Mouse (Mus musculus) cerebellum, adult 2 months (tissue): ENCODE data around the gene Ak2. TPM values are rescaled to one million over a fixed set of nuclear protein-coding genes. Genes with fewer than 3 reads are reported as not detected.

Experiments
- DNase-seq, 2 experiments: peaks; one replicate each; pipeline ENCODE4 v3.0.0; 2021
- H3K27ac ChIP-seq: fragments of 200-500 bp; 2 replicates; pipeline ENCODE4 v1.5.1; 2012; ENCODE audit warnings: low read length, control low read depth, inconsistent platforms; ENCODE audit not compliant: insufficient read depth
- H3K27me3 ChIP-seq: fragments of 200-500 bp; 2 replicates; pipeline ENCODE4 v1.6.1; 2012; ENCODE audit warnings: inconsistent platforms, mild to moderate bottlenecking, low read length, moderate library complexity; ENCODE audit not compliant: control insufficient read depth, insufficient read depth
- H3K4me1 ChIP-seq: fragments of 200-500 bp; 2 replicates; pipeline ENCODE4 v1.6.1; 2011; ENCODE audit warnings: low read length; ENCODE audit not compliant: control insufficient read depth, insufficient read depth
- H3K4me3 ChIP-seq: fragments of 200-500 bp; replicated peaks from 2 replicates; pipeline ENCODE3; 2011; ENCODE audit warnings: mild to moderate bottlenecking, low read depth, low read length, control low read depth; ENCODE audit not compliant: insufficient read depth
- CTCF ChIP-seq: fragments of 200-500 bp; IDR thresholded peaks from 2 replicates; pipeline ENCODE4 v1.5.1; 2011; ENCODE audit warnings: low read depth, mild to moderate bottlenecking, control low read depth, low read length, moderate library complexity, borderline replicate concordance; ENCODE audit not compliant: insufficient read depth
- POLR2A ChIP-seq: fragments of 200-500 bp; IDR thresholded peaks from 2 replicates; pipeline ENCODE4 v1.6.1; 2011; ENCODE audit warnings: low read length, control low read depth, borderline replicate concordance; ENCODE audit not compliant: insufficient read depth
- WGBS: fragments of 180-500 bp; shearing (Covaris S2); methylation state at CpG from one replicate; pipeline ENCODE4 v1.1.7; 2018; 5-methylcytosine and 5-hydroxymethylcytosine counted together
- polyA plus RNA-seq: library from polyadenylated mRNA; depleted of rRNA; stranded (reverse); fragments of >200 nt; gene quantifications from 2 replicates; pipeline ENCODE4 v1.2.3, GENCODE M21; 2012

Gene Ak2
- polyA plus RNA-seq, 1 experiment, result 43.9 TPM

DNA sequence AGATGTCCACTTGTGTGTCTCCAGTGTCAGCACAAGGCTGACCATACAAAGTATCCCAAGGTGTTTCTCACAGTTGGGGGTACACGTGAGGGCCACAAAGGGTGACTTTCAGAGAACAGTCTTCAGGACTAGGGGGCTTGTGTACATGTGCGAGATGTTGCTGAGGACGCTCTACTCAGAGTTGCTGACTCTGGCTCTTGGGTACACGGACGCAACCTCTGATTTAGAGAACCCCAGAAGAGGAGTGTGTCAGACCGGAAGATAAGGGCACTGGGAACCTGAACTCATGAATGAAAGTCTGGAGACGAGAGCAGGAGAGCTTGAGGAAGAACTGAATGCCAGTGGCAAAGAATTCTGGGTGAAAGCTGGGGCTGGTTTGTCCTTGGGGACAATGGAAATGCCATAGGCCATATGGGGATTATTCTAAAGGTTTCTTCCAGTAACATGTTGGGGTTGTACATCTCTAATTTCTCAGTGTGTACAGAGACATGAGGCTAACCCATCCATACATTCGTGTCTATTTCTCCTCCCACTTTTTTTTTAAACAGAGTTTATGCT, 39.7 kb downstream of the Ak2 start:
- 95% methylated on average over 8 of the region's 8 CpGs for WGBS
- no peak overlapping the region for H3K27ac ChIP-seq
- H3K27me3 ChIP-seq, result no peaks in the 10 kb centered on the region
- H3K4me1 ChIP-seq, result peaks cover 15% of the 10 kb centered on the region
- TF ChIP-seq CTCF, result no peak
- no peak for TF ChIP-seq POLR2A
- no peak for DNase-seq
- H3K4me3 ChIP-seq, result no peak overlapping the region

DNA sequence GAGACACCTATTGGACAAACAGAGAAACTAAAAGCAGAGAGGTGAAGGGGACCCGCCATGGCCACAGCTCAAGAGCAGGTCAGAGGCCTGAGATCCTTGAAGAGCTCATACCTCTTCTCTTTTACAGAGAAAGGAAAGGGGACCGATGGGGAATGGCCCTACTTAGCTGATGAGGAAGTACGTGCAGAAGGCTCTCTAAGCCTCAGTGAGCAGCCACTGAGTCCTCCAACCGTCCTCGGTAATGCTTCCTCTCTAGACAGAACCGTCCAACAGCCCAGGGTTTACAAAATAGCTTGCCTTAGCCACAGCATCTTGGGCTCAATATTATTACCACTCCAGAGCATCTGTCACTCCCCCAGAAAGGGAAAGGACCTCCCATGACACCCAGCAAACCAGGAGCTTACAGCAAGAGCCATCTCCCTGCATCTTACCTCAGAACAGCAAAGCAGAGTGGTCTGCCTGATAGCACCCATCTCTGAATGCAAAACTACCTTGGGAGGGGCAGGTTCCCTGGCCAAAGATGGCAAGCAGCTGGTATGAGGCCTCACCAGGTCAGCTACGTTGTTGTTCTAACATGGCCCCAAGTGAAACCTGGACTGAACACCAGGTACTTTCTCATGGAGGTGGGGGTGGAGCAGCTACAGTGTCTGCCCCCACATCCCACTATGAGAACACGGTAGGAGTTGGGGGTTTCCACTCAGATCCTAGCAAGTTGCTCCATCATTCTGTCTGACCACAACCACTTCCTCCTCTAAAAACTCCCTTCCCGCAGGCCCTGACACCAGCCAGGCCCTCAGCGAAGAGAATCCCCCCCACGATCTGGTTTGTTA, 40.6 kb downstream of the Ak2 start:
- no peaks in the 10 kb centered on the region for H3K27me3 ChIP-seq
- no peak overlapping the region for H3K4me3 ChIP-seq
- TF ChIP-seq POLR2A (no peak), CTCF (no peak)
- no peak overlapping the region for H3K27ac ChIP-seq
- no peak for DNase-seq
- peaks cover 15% of the 10 kb centered on the region for H3K4me1 ChIP-seq
- WGBS, result 82% methylated on average over 11 of the region's 11 CpGs

DNA sequence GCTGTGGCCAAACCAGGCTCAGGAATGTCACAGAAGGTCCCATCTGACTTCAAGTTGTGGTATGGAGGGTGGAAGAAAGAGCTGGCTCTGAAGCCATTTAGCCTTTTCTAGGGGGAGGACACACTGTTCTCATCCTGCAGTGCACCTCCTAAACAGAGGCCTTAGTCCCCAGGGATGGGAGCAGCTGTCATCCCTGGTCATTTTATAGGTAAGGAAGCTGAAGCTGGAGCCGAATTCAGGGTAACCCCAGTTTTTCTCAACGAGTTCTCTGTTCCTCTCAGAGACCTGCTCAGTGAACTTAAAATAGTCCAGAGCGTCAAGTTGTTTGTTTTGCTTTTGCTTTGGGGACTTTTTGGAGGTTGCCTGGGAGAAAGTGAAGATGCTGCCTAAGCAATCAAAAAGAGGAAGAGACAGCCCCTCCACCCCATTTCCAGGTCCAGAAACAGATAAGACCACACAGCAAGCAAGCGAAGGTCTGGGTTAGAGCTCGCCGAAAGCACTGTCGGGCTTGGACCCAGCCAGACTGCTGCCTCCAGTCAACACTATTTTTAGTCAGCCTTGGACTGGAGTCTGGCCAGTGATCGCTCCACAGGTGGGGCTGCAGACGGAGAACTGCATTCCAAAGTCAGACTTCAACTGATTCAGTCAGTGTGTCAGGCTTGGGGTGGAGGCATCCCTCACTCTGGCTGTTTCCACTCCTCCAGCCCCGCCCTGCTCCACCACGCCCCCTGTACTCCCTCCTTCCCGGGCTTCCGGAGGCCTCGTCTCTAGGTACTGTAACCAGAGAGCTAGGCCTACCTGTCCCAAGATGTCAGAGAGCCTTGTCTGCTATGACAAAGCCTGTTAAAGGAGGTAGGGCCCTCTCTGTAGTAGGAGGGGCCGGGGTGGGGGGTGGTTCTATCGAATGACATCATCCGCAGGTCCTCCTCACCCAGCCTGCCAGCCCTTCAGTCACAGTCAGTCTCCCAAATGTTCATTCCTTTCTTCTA, 41.5 kb downstream of the Ak2 start:
- H3K27ac ChIP-seq, result no peak overlapping the region
- H3K4me1 ChIP-seq, result peaks cover 15% of the 10 kb centered on the region
- DNase-seq, result peak; percentile 79 to 81
- 22% methylated on average over 17 of the region's 17 CpGs for WGBS
- no peaks in the 10 kb centered on the region for H3K27me3 ChIP-seq
- no peak for TF ChIP-seq POLR2A
- TF ChIP-seq CTCF, result no peak
- H3K4me3 ChIP-seq, result no peak overlapping the region

DNA sequence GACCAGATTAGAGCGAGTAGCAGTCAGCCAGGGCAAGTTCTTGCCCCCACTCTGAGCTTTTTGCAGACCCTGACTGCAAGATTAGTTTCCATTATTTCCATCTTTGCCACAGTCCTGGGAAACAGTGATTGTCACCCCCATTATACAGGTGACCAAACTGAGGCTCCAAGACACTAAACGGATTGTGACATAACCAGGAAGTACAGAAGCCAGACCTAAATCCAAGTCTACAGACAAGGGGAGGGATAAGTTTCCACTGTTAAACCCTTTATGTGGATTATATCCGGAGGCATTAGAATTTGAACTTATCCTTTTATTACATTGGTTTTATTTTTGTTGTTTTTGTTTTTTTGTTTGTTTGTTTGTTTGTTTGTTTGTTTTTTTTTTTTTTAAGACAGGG, 42.5 kb downstream of the Ak2 start:
- Histone ChIP-seq H3K27ac (no peak overlapping the region), H3K4me3 (no peak overlapping the region), H3K27me3 (no peaks in the 10 kb centered on the region), H3K4me1 (peaks cover 15% of the 10 kb centered on the region)
- TF ChIP-seq CTCF (no peak), POLR2A (no peak)
- DNase-seq, result no peak
- 96% methylated on average over 3 of the region's 3 CpGs for WGBS

DNA sequence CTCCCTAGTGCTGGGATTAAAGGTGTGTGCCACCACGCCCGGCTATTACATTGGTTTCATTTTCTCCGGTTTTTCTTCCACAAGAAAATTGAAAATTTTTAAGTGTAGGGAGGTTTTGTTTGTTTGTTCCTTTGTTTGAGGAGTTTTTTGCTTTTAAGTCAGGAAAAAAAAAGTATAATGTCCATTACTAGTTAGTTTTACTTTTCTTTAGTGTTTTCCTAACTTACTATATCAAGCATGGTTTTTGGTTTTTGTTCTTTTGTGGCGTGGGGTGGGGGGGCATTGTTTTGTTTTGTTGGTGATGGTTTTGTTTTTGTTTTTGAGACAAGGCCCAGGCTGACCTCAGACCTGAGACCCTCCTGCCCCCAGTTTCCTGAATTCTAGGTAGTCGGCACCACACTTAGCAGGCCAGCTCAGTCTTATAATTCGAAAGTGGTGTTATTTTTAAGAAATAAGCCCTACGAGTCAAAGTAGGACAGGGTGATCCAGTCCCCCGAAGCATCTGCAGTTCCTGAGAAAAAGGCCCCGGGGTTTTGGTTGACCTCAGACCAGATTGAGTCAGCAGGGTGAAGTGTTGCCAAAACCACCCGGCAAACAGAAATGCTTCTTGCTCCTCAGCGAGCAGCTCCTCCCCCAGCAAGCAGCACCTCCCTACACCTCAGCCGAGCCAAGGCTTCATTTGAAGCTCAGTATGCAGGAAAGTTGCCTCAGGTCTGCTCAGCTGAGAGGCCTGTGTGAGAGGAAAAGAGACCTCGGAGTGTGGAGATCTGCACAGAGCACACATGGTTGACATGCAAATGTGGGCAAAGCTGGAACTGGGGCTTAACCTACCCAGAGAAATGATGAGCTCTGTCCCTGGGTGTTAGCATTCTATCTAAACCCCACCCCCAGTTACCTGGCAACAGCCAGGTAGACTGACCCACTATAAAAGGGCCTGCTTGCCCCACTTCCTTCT, 43.2 kb downstream of the Ak2 start:
- WGBS, result 42% methylated on average over 13 of the region's 13 CpGs
- H3K27me3 ChIP-seq, result no peaks in the 10 kb centered on the region
- DNase-seq, result peak; percentile 59 to 80
- peaks cover 15% of the 10 kb centered on the region for H3K4me1 ChIP-seq
- H3K27ac ChIP-seq, result no peak overlapping the region
- H3K4me3 ChIP-seq, result no peak overlapping the region
- TF ChIP-seq CTCF (no peak), POLR2A (no peak)

DNA sequence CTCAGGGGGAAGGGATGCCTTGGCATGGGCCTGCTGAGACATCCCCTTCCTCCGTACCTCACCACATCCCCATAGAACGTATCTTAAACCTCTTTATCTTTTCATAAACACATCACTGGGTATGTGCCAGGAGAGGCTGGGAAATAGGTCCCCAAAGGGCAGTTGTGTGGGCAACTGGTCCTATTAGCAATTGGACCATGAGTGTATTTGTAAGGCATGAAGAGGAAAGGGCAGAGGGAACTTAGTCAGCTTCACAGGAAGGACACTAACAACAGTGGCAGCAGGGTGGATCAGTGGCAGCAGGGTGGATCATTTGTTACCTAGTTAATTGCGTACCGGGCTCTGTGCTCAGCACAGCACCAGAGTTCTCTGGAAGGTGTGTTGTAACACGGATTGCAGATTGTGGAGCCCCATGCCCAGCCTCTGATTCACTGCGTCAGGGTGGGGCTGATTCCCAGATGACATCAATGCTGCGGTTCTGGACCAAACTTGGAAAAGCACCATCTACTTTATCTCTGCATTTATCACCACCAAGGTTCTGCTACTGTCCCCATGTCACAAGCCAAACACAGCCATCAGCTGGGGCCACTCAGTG, 44.2 kb downstream of the Ak2 start:
- Histone ChIP-seq H3K27ac (no peak overlapping the region), H3K4me1 (peaks cover 15% of the 10 kb centered on the region), H3K27me3 (no peaks in the 10 kb centered on the region), H3K4me3 (no peak overlapping the region)
- no peak for DNase-seq
- WGBS, result 88% methylated on average over 7 of the region's 7 CpGs
- no peak for TF ChIP-seq CTCF
- no peak for TF ChIP-seq POLR2A
